Mouse (Mus musculus) Patski (cell line): ENCODE data around the gene Nme8. TPM values are rescaled to one million over a fixed set of nuclear protein-coding genes. Genes with fewer than 3 reads are reported as not detected.
A peak's percentile ranks its signal among the peaks of the same experiment; 100 is the strongest.

Experiments used
- ATAC-seq: fragments of 100-300 bp; one replicate; pipeline ENCODE4 v1.8.0; 2021
- CTCF ChIA-PET: fragments of 350-600 bp; sonication (Branson Sonifier 250); formaldehyde crosslinking; loops from one replicate; lab custom pipeline; 2022; ENCODE audit warnings: inconsistent platforms; lab: Charles Lee
- POLR2A ChIA-PET: fragments of 350-600 bp; sonication (Branson Sonifier 250); formaldehyde crosslinking; loops from one replicate; lab custom pipeline; 2022; ENCODE audit warnings: antibody characterized with exemption, inconsistent platforms; lab: Charles Lee
- DNase-seq: peaks from one replicate; pipeline ENCODE4 v3.0.0-alpha.2; 2011; ENCODE audit warnings: low read depth, low spot score
- H3K27me3 ChIP-seq: fragments of 371-371 bp; one replicate; pipeline ENCODE4 v1.5.1; 2021
- CTCF ChIP-seq: fragments of 100-300 bp; IDR thresholded peaks from one replicate; pipeline ENCODE4 v1.5.1; 2021
- in situ Hi-C: fragments of 300-500 bp; cut with MboI; formaldehyde crosslinking; loops from 3 replicates; pipeline ENCODE4 v1.11.1; 2018; ENCODE audit warnings: low pct_unique_long_range_greater_than_20kb, mixed read lengths
- polyA plus RNA-seq: library from polyadenylated mRNA; unstranded; gene quantifications from one replicate; pipeline ENCODE4 v1.2.3, GENCODE M21; 2021

Gene Nme8
- polyA plus RNA-seq, 1 experiment from 2014 or later: not detected

DNA sequence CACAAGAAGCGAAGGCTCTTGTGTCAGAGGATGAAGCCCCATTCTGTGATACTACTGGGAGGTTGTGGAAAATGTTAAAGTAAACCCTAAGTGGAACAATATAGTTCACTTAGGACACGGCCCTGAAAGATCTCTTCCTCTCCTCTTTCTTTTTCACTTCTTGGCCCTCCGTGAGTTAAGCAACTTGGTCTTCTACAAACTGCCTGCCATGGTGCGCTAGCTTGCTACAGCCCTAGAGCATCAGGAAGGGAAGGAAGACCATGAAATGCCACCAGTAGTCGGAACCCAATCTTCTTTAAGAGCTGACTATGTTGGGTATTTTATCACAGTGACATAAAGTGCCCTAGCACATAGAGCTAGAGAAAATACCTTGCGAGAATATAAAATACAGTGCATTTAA is 7.2 kb downstream of the Nme8 start:
- CTCF ChIA-PET: no interaction called here

DNA sequence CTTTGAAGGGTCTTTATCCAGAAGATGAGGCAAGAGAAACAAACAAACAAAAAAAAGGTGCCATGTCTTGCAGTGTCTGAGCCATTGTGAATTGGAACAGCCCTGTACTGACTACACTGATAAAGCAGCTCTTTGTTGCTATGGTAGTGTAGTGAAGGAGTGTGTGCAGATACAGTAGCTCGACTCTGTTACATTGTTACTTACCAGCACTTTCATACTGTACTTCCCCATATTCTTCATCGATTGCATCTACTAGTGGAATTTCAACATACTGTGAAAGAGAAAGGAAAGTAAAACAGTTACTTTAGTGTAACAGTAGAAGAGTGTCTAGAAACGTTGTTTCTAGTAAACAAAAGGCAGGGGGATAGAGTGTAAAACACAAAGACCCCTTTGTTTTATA is 7.6 kb downstream of the Nme8 start:
- no peak for ATAC-seq
- CTCF ChIA-PET: no interaction called here

More for the DNA sequence above, 7.2 kb downstream of the Nme8 start:
- TF ChIP-seq CTCF: no peak
- ATAC-seq (no peak), DNase-seq (no peak)
- POLR2A ChIA-PET: no interaction called here
- H3K27me3 ChIP-seq: peaks cover 6% of the 10 kb centered on the region
- in situ Hi-C loops: no loop called here

DNA sequence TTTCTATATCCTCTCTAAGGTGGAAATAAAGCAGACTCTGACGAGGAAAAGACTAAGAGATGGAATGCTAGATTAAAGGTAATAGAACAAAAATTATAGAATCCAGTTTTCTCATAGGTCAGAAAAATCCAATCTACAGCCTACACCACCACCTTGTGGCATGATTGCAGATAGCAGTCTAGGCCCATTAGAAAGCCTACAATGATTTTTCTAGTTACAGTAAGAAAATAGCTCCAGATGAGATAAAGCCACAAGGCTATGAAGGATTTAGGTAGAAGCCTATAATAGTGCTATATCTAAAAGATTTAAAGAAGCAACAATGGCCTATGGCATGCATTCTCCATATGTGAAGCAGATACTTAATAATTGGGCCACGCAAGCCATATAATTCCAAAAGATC is 13.6 kb downstream of the Nme8 start:
- TF ChIP-seq CTCF: peak; percentile 55
- H3K27me3 ChIP-seq: peaks cover 6% of the 10 kb centered on the region
- DNase-seq (no peak), ATAC-seq (no peak)
- ChIA-PET POLR2A (interaction anchor here (0.7 kb wide), 1 partner anchor 11 kb away, joined by 3 read pairs; no protein-coding TSS in a partner anchor), CTCF (interaction anchor here (1.2 to 1.8 kb wide), 9 partner anchors 10 to 391 kb away, joined by 3 to 7 read pairs (median 5); no protein-coding TSS in a partner anchor)
- in situ Hi-C loops: no loop called here

More for the DNA sequence above, 7.6 kb downstream of the Nme8 start:
- in situ Hi-C loops: no loop called here
- H3K27me3 ChIP-seq: peaks cover 6% of the 10 kb centered on the region
- POLR2A ChIA-PET: interaction anchor here (0.6 kb wide), 1 partner anchor 1924 kb away, joined by 3 read pairs; no protein-coding TSS in a partner anchor
- DNase-seq: no peak
- TF ChIP-seq CTCF: no peak

DNA sequence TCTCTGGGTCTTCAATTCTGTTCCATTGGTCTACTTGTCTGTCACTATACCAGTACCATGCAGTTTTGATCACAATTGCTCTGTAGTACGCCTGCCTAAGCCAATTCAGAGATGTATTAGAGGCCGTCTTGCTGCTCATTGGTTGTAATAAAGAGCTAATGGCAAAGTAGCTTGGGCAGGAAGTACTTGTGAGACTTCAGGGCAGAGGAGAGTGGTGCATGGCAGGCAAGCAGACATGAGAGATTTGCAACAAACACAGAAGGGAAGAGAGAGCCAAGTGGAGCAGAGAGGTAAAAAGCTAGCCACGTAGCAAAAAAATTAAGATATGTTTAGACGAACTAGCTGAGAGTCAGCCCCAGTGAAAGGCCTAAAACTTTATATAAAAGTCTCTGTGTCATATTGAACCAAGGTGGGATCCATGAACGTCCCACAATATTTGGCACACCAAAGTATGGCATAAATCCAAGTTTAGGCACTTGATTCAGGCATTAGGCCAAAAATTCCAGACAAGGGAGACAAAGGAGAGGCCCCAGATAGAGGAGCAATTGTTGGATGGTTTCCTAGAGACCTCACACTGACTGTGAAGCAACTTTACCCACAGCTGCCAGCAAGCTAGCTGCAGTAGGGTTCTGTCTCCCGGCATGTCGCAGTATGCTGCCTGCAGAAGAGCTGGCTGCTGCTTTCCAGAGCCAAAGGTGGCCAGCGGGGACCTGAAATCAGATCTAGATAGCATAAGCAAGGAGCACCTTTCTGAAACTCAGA is 14.5 kb downstream of the Nme8 start:
- CTCF ChIA-PET: interaction anchor here (1.2 to 1.8 kb wide), 6 partner anchors 9 to 390 kb away, joined by 3 to 7 read pairs (median 6); no protein-coding TSS in a partner anchor
- in situ Hi-C loops: no loop called here
- ATAC-seq (no peak), DNase-seq (no peak)
- H3K27me3 ChIP-seq: peaks cover 12% of the 10 kb centered on the region
- no peak for TF ChIP-seq CTCF
- POLR2A ChIA-PET: no interaction called here

DNA sequence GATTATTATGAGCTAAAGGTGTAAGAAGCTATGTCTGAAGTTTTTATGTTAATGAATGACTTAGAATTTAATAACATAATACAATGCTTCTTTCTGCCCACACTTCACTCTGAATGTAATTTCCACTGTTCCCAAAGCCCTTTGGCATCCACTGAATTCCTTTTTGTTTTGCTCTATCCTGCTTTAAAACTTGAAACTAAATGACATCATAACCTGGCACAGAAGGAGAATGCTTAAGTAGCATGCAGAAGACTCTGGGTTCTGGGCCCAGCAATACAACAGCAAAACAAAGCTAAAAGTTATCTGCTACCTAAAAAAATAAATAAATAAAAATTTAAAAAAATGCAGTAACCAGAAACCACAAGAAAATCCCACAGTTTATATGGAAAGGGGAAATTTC is 23.0 kb downstream of the Nme8 start:
- no peak for TF ChIP-seq CTCF
- ATAC-seq: no peak
- POLR2A ChIA-PET: no interaction called here
- H3K27me3 ChIP-seq: peaks cover 7% of the 10 kb centered on the region
- DNase-seq: no peak
- CTCF ChIA-PET: interaction anchor here (1.7 kb wide), 1 partner anchor 9 kb away, joined by 7 read pairs; no protein-coding TSS in a partner anchor
- in situ Hi-C loops: loop anchor here (10.0 kb wide), 1 partner anchor 520 kb away; no protein-coding TSS in a partner anchor

DNA sequence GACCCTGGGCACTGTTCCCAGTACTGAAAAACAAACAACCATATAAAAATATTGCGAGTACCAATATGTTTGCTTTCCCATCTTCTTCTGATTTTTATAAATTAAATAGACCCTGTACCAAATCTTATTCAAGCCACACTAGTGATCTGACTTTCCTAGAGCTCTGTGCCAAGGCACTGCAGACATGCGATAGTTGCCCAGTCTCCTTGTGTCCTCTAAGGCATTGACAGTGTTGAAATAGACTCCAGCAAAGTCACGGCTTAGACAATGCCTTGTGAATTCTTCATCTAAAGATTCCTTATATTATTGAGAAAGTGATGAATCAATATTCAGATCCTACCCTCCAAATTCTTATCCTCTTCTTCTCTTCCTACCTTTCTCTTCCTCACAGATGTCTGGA is 23.6 kb downstream of the Nme8 start:
- no peak for DNase-seq
- POLR2A ChIA-PET: no interaction called here

DNA sequence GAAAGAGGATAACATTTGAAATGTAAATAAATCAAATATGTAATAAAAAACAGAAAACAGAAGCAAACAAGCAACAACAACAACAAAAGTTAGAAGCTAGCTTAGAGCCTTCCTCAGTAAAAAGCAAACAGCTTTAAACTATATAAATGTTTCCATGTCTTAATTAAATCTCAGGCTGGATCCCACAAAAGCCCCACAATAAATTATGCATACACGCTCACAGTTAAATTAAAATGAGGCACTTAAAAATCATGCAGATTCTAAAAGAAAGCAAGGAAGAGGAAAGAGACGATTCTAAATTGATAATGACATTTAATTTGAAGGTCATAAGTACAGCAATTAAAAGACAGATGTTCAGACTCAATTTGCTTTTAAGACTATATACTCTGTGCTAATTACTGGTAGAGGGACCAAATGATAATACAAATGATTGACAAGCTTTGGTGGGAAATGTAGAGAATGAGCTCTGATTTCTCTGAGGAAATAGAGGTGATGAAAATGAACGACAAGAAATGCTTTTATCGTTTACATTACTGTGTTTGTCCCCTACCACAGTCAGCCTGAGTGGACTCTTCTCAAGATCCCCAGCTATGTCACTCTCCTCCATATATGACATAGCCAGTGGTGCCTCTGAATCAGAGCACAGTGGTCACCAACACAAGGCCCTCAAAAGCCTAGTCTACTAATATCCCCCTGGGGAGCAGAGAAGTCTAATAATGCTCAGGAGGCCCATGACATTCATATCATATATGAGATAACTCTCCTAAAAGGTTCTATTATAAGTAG is 29.0 kb downstream of the Nme8 start:
- ATAC-seq (no peak), DNase-seq (no peak)
- ChIA-PET POLR2A (no interaction called here), CTCF (interaction anchor here (1.2 to 1.7 kb wide), 3 partner anchors 10 to 491 kb away, joined by 3 to 7 read pairs (median 4); no protein-coding TSS in a partner anchor)
- no peak for TF ChIP-seq CTCF
- in situ Hi-C loops: no loop called here
- H3K27me3 ChIP-seq: no peaks in the 10 kb centered on the region

More for the DNA sequence above, 23.6 kb downstream of the Nme8 start:
- TF ChIP-seq CTCF: no peak
- ATAC-seq: no peak
- in situ Hi-C loops: loop anchor here (10.0 kb wide), 1 partner anchor 519 kb away; no protein-coding TSS in a partner anchor
- CTCF ChIA-PET: interaction anchor here (1.7 kb wide), 1 partner anchor 10 kb away, joined by 7 read pairs; no protein-coding TSS in a partner anchor
- H3K27me3 ChIP-seq: peaks cover 7% of the 10 kb centered on the region

DNA sequence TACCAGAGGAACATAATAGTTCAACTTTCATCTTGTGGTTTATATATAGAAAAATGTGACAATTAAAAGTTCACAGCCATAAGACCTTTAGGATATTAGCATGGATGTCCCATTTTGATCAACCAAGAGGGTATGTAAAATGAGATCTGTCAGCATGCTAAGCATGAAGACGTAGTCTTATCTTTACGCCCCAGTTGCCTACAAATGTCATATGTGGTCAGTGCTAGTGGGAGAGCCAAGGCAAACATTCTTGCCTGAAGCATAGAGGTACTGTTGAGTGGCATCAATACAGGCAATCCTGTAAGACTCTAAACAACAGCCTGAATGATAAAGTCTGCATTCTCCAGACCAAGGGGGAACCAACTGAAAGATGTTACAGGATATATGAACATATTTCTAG is 45.2 kb downstream of the Nme8 start:
- ATAC-seq: no peak
- H3K27me3 ChIP-seq: peaks cover 8% of the 10 kb centered on the region
- ChIA-PET POLR2A (no interaction called here), CTCF (interaction anchor here (1.1 kb wide), 1 partner anchor 11 kb away, joined by 3 read pairs; no protein-coding TSS in a partner anchor)
- in situ Hi-C loops: no loop called here
- no peak for TF ChIP-seq CTCF
- no peak for DNase-seq

DNA sequence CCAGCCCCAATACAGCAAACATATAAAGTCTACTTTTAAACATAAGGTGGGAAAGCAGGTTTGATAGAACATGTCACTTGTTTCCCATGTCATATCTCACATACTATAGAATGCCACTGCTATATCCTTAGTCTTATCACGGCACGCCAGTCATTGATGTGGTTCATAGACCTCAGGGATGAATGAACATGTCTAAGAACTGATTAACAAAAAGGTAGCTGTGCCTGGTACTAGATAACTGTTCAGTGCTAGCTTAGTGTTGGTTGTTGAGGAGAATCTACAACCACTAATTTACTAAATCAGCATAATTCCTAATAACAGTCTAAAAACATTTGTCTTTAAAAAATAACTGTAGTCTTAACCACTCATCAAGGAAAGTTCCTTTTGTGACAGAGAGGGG is 47.8 kb downstream of the Nme8 start:
- in situ Hi-C loops: loop anchor here (25.0 kb wide), 1 partner anchor 188 kb away; no protein-coding TSS in a partner anchor
- POLR2A ChIA-PET: no interaction called here
- no peak for TF ChIP-seq CTCF
- DNase-seq (no peak), ATAC-seq (no peak)
- H3K27me3 ChIP-seq: peaks cover 16% of the 10 kb centered on the region
- CTCF ChIA-PET: no interaction called here

DNA sequence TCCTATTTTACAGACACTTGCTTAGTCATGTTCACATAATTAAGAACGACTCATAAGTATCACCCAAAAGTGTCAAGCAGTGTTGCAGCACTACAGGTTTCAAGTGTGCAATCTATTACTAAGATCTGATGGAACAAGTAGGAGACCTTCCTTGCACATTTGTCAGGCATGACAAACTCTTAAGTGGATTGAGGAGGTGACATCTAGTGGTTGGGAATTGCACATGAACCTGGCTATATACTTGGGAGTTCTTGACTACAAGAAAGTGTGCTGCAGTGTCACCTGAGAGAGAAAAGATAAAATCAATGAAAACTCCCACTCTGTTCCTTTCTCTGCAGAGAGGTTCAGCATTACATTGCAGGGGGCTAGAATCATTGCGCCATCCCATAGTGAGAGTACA is 53.4 kb downstream of the Nme8 start:
- POLR2A ChIA-PET: no interaction called here
- in situ Hi-C loops: loop anchor here (5.0 to 25.0 kb wide), 3 partner anchors 182 to 462 kb away; no protein-coding TSS in a partner anchor
- ATAC-seq (no peak), DNase-seq (no peak)
- CTCF ChIA-PET: interaction anchor here (1.9 kb wide), 1 partner anchor 11 kb away, joined by 6 read pairs; no protein-coding TSS in a partner anchor
- peaks cover 23% of the 10 kb centered on the region for H3K27me3 ChIP-seq
- peak; percentile 44 for TF ChIP-seq CTCF
